Mouse (Mus musculus): ENCODE measurements around the gene Olfr1378. TPM values are rescaled to one million over a fixed set of nuclear protein-coding genes. Genes with fewer than 3 reads are reported as not detected.

Gene Olfr1378
- polyA plus RNA-seq, 1 experiment from 2014 or later = not detected

DNA sequence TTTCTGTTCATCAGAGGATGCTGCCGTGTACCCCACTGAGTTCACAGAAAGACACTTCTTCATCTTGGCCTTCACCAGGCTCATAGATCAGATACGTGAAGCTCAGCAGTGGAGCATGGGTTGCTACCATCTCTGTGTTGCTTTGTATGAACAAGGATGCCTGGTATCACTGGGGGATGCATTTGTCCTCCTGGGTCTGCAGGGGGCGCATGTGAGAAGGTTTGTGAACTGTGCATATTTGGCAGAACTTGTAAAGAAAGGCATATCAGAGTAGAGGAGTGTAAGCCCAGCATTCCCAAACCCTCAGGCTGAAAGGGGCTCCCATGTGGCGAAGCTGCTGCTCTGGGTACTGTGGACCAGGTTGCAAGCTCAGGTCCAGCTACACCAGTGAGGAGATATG is 10.9 kb downstream of the Olfr1378 start:
- 70% methylated on average over 4 of the region's 4 CpGs for WGBS
- H3K27ac ChIP-seq = no peak overlapping the region
- H3K4me2 ChIP-seq (replicated peaks) = no peak overlapping the region
- no peaks in the 10 kb centered on the region for H3K36me3 ChIP-seq
- no peaks in the 10 kb centered on the region for H3K9me3 ChIP-seq
- H3K9ac ChIP-seq = no peak overlapping the region
- no peak overlapping the region for H3K4me3 ChIP-seq (replicated peaks)
- H3K27me3 ChIP-seq (replicated peaks) = no peaks in the 10 kb centered on the region
- H3K4me1 ChIP-seq (replicated peaks) = no peaks in the 10 kb centered on the region
- ATAC-seq = no peak

GRCm38 (mm10) chr11:50981667-50982066 is 15.3 kb downstream of the Olfr1378 start, which contains the start of gene Olfr1377:
Gene Olfr1377, plus strand, starts transcription at chr11:50981967.
- Histone ChIP-seq H3K9ac (no peak within 1 kb of the TSS), H3K4me1 (replicated peaks) (no peaks in the 10 kb centered on the region), H3K9me3 (no peaks in the 10 kb centered on the region), H3K36me3 (no peaks in the 10 kb centered on the region), H3K4me3 (replicated peaks) (no peak within 1 kb of the TSS), H3K27ac (no peak within 1 kb of the TSS), H3K4me2 (replicated peaks) (no peak within 1 kb of the TSS), H3K27me3 (replicated peaks) (no peaks in the 10 kb centered on the region)
- 67% methylated on average over 5 of the region's 5 CpGs for WGBS
- ATAC-seq = no peak

DNA sequence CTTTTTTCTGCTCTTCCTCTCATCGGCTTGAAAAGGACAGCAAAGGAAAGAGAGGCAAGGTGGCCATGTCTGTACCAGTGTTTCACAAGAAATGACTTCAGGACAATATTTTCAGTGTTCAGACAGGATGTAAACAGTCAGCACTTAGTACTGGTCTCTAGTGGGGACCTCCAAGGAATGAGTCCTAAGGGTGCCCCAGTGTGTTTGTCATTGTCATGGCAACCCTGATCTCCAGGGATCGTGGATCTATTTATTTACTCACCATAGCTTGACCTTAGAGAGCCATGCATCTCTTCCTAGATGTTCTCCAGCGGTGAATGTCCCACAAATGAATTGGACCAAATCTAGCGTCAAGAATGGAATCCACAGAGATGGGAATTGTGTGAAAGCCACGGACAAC is 37.0 kb downstream of the Olfr1378 start, which contains the start of gene Olfr51:
Gene Olfr51 (plus strand): TSS at position 301 of the 400 bp plus-strand sequence.
- H3K9ac ChIP-seq = no peak within 1 kb of the TSS
- no peak within 1 kb of the TSS for H3K4me2 ChIP-seq (replicated peaks)
- WGBS = 62% methylated on average over 5 of the region's 5 CpGs
- H3K4me1 ChIP-seq (replicated peaks) = no peaks in the 10 kb centered on the region
- H3K27me3 ChIP-seq (replicated peaks) = no peaks in the 10 kb centered on the region
- ATAC-seq = no peak
- no peaks in the 10 kb centered on the region for H3K36me3 ChIP-seq
- H3K4me3 ChIP-seq (replicated peaks) = no peak within 1 kb of the TSS
- H3K27ac ChIP-seq = no peak within 1 kb of the TSS
- H3K9me3 ChIP-seq = no peaks in the 10 kb centered on the region

DNA sequence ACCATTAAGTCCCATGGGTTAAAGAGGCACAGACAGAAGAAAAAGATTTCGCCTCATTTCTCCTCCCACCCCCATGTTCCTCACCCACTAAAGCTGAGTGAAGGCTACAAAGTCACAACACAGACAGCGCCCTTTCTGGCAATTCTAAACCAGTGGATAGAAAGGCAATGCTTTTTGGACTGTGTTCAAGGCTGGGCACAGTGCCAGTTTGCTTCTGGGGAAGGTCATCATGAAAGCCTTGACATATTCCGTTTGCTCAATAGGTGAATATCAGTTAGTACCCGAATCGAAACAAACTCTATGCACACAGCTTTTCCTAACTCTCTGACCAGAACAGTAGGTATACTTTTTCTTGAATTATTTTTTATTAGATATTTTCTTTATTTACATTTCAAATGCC is 45.5 kb downstream of the Olfr1378 start:
- 55% methylated on average over 5 of the region's 5 CpGs for WGBS
- H3K9ac ChIP-seq = no peak overlapping the region
- H3K36me3 ChIP-seq = no peaks in the 10 kb centered on the region
- no peak overlapping the region for H3K4me2 ChIP-seq (replicated peaks)
- H3K9me3 ChIP-seq = no peaks in the 10 kb centered on the region
- no peaks in the 10 kb centered on the region for H3K4me1 ChIP-seq (replicated peaks)
- H3K4me3 ChIP-seq (replicated peaks) = no peak overlapping the region
- no peaks in the 10 kb centered on the region for H3K27me3 ChIP-seq (replicated peaks)
- ATAC-seq = no peak
- no peak overlapping the region for H3K27ac ChIP-seq

DNA sequence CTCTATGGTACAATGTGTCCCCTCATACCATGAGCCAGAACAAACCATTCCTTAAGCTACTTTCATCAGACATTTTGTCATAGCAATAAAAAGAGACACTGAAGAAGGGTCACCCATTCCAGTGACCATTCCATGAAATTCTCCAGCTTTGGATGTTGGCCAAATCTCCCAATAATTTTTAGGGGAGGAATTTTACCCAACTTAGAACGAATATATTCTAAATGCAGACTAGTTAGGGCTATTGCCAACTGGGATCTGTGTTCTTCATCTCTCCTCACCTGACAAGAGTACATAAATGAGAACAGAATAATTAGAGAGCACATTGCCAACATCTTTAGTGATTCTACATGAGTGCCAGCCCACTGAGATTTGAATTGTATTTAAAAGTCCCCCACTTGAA is 47.6 kb downstream of the Olfr1378 start, which contains the start of gene Olfr54:
Gene Olfr54 (plus strand): TSS at position 301 of the 400 bp plus-strand sequence.
- 62% methylated on average over 1 of the region's 1 CpGs for WGBS
- H3K36me3 ChIP-seq = no peaks in the 10 kb centered on the region
- H3K27me3 ChIP-seq (replicated peaks) = no peaks in the 10 kb centered on the region
- H3K27ac ChIP-seq = no peak within 1 kb of the TSS
- no peaks in the 10 kb centered on the region for H3K9me3 ChIP-seq
- no peak within 1 kb of the TSS for H3K4me3 ChIP-seq (replicated peaks)
- H3K9ac ChIP-seq = no peak within 1 kb of the TSS
- no peak for ATAC-seq
- no peaks in the 10 kb centered on the region for H3K4me1 ChIP-seq (replicated peaks)
- H3K4me2 ChIP-seq (replicated peaks) = no peak within 1 kb of the TSS

DNA sequence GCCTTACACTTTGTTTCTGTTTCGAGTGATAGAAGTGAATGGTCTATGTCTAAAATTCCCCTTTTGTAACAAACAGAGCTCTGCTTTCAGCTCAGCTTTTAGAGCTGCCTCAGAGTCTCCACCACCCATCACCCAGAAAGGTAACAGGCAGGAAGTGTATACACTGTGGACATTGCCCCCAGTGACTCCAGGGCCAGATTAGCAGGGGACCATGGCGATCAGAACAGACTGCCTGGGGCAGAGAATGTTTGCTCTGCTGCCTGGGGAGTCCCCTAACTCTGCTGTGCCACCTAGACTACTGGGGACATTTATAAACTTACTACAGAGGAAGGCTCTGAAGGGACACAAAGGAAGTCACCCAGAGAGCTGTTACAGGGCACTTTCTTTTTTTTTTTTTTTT is 50.0 kb downstream of the Olfr1378 start:
- no peak overlapping the region for H3K27ac ChIP-seq
- no peak for ATAC-seq
- no peak overlapping the region for H3K4me3 ChIP-seq (replicated peaks)
- no peaks in the 10 kb centered on the region for H3K4me1 ChIP-seq (replicated peaks)
- H3K4me2 ChIP-seq (replicated peaks) = no peak overlapping the region
- no peaks in the 10 kb centered on the region for H3K9me3 ChIP-seq
- 50% methylated on average over 2 of the region's 2 CpGs for WGBS
- no peak overlapping the region for H3K9ac ChIP-seq
- no peaks in the 10 kb centered on the region for H3K27me3 ChIP-seq (replicated peaks)
- H3K36me3 ChIP-seq = no peaks in the 10 kb centered on the region

Other genes with a start within 250 kb of the Olfr1378 start
- 15.0 and 16.3 TPM in 2 replicates for gene Zfp354c, start 138.8 kb upstream of the Olfr1378 start, polyA plus RNA-seq (2015; fragmentation: Nextera tagmentation; extraction: Ambion mirVana)
- gene Zfp879, start 125.0 kb upstream of the Olfr1378 start, polyA plus RNA-seq (2015; fragmentation: Nextera tagmentation; extraction: Ambion mirVana) = 0.33 and 0.44 TPM in 2 replicates
- 0.06 TPM in 1 of 2 replicates, not detected in the other for gene Grm6, start 115.8 kb upstream of the Olfr1378 start, polyA plus RNA-seq (2015; fragmentation: Nextera tagmentation; extraction: Ambion mirVana)
- 5.1 and 5.2 TPM in 2 replicates for gene Zfp454, start 78.9 kb upstream of the Olfr1378 start, polyA plus RNA-seq (2015; fragmentation: Nextera tagmentation; extraction: Ambion mirVana)
- 9.1 and 9.8 TPM in 2 replicates for gene Zfp2, start 50.4 kb upstream of the Olfr1378 start, polyA plus RNA-seq (2015; fragmentation: Nextera tagmentation; extraction: Ambion mirVana)
- 0.71 and 1.2 TPM in 2 replicates for gene Zfp354b, start 34.9 kb upstream of the Olfr1378 start, polyA plus RNA-seq (2015; fragmentation: Nextera tagmentation; extraction: Ambion mirVana)
- not detected in 2 replicates for gene 4933414I15Rik, start 22.8 kb upstream of the Olfr1378 start, polyA plus RNA-seq (2015; fragmentation: Nextera tagmentation; extraction: Ambion mirVana)
- not detected in 2 replicates for gene Prop1, start 12.8 kb upstream of the Olfr1378 start, polyA plus RNA-seq (2015; fragmentation: Nextera tagmentation; extraction: Ambion mirVana)
- not detected in 2 replicates for gene Olfr1377, start 15.4 kb downstream of the Olfr1378 start, polyA plus RNA-seq (2015; fragmentation: Nextera tagmentation; extraction: Ambion mirVana)
- gene Olfr51, start 37.1 kb downstream of the Olfr1378 start, polyA plus RNA-seq (2015; fragmentation: Nextera tagmentation; extraction: Ambion mirVana) = not detected in 2 replicates
- gene Olfr54, start 47.7 kb downstream of the Olfr1378 start, polyA plus RNA-seq (2015; fragmentation: Nextera tagmentation; extraction: Ambion mirVana) = not detected in 2 replicates
- gene Olfr1375, start 81.6 kb downstream of the Olfr1378 start, polyA plus RNA-seq (2015; fragmentation: Nextera tagmentation; extraction: Ambion mirVana) = not detected in 2 replicates
- gene Zfp354a, start 92.7 kb downstream of the Olfr1378 start, polyA plus RNA-seq (2015; fragmentation: Nextera tagmentation; extraction: Ambion mirVana) = 6.7 and 7.4 TPM in 2 replicates

All from intestine, embryonic 15.5 days (tissue).